Mouse (Mus musculus): ENCODE data around the gene Luc7l3. TPM values are rescaled to one million over a fixed set of nuclear protein-coding genes. Genes with fewer than 3 reads are reported as not detected.

Gene Luc7l3
- polyA plus RNA-seq, 1 experiment from 2014 or later, result 96.3 TPM

DNA sequence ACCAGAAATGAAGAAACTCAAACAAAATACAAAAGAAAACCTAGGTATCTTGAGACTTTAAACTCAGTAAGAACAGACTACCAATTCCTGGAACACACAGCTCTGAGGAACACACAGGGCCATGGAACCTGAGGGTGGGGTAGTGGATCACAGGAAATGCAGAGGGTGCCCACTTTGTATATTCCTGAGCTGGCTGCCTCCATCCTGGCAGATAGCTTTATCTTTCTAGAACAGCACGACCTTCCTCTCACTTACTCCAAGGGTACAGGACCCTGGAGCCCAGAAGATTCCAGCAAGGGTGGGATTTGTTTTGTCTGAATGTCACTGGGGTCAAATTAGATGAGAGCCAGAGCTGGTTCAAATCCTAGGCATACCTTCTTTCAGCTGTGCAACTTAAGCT, 28.5 kb upstream of the Luc7l3 start:
- ChIA-PET CTCF (interaction anchor here (0.8 to 2.8 kb wide), 6 partner anchors 9 to 145 kb away, joined by 3 to 11 read pairs (median 6); no protein-coding TSS in a partner anchor), POLR2A (interaction anchor here (0.7 kb wide), 1 partner anchor 39 kb away, joined by 8 read pairs; no protein-coding TSS in a partner anchor)
- TF ChIP-seq CTCF (IDR thresholded peaks at IDR 0.05), result no peak

GRCm38 (mm10) chr11:94349839-94350238, 28.1 kb upstream of the Luc7l3 start:
- ChIA-PET POLR2A (no interaction called here), CTCF (interaction anchor here (0.8 to 2.8 kb wide), 6 partner anchors 10 to 146 kb away, joined by 3 to 11 read pairs (median 6); no protein-coding TSS in a partner anchor)
- no peak for DNase-seq (ENCODE audit: low read depth, low spot score)
- in situ Hi-C loops (cut with MboI; ENCODE audit: low pct_unique_long_range_greater_than_20kb), result no loop called here
- no peaks in the 10 kb centered on the region for H3K27me3 ChIP-seq
- TF ChIP-seq CTCF (IDR thresholded peaks at IDR 0.05), result no peak
- ATAC-seq, result no peak

More for the DNA sequence above, 28.5 kb upstream of the Luc7l3 start:
- H3K27me3 ChIP-seq, result no peaks in the 10 kb centered on the region
- ATAC-seq (no peak), DNase-seq (ENCODE audit: low read depth, low spot score) (no peak)
- in situ Hi-C loops (cut with MboI; ENCODE audit: low pct_unique_long_range_greater_than_20kb), result no loop called here

DNA sequence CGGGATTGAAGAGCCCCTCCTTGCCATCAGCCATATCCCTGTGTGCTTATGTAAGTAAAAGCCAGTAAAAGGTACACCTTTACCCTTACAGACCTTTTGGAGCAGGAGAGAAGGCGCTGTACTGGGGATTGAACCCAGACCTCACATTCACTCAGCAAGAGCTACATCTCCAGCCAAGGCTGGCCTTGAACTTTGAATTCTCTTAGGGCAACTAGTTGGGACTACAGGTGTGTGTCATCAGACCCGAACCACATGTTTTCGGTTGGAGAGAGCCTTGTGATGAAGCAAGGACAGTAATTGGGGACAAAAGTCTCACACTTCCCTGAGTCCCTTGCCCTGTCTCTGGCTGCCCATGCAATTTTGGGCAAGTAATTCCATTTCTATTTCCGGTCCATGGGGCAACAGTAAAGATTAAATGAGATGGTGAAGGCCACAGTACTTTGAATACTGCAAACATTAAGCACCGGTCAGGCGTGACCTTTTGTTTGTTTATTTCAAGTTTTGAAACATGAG, 25.3 kb upstream of the Luc7l3 start:
- TF ChIP-seq CTCF (IDR thresholded peaks at IDR 0.05), result no peak
- CTCF ChIA-PET, result interaction anchor here (1.2 to 2.4 kb wide), 4 partner anchors 17 to 139 kb away, joined by 3 to 9 read pairs (median 4); partner anchors contain the start of gene Spata20
- in situ Hi-C loops (cut with MboI; ENCODE audit: low pct_unique_long_range_greater_than_20kb), result no loop called here
- DNase-seq (ENCODE audit: low read depth, low spot score), result no peak
- no peak for ATAC-seq
- no peaks in the 10 kb centered on the region for H3K27me3 ChIP-seq
- POLR2A ChIA-PET, result interaction anchor here (0.6 kb wide), 1 partner anchor 58 kb away, joined by 3 read pairs; no protein-coding TSS in a partner anchor

- ATAC-seq (peak; percentile 51), DNase-seq (ENCODE audit: low read depth, low spot score) (peak; percentile 81)
- CTCF ChIA-PET, result interaction anchor here (1.2 to 2.4 kb wide), 4 partner anchors 17 to 139 kb away, joined by 3 to 9 read pairs (median 4); partner anchors contain the start of gene Spata20
- in situ Hi-C loops (cut with MboI; ENCODE audit: low pct_unique_long_range_greater_than_20kb), result no loop called here
- POLR2A ChIA-PET, result interaction anchor here (0.6 kb wide), 2 partner anchors 17 to 58 kb away, joined by 3 read pairs; no protein-coding TSS in a partner anchor
- H3K27me3 ChIP-seq, result no peaks in the 10 kb centered on the region
- TF ChIP-seq CTCF (IDR thresholded peaks at IDR 0.05), result no peak
Measured at GRCm38 (mm10) chr11:94346611-94347010, 24.8 kb upstream of the Luc7l3 start.

DNA sequence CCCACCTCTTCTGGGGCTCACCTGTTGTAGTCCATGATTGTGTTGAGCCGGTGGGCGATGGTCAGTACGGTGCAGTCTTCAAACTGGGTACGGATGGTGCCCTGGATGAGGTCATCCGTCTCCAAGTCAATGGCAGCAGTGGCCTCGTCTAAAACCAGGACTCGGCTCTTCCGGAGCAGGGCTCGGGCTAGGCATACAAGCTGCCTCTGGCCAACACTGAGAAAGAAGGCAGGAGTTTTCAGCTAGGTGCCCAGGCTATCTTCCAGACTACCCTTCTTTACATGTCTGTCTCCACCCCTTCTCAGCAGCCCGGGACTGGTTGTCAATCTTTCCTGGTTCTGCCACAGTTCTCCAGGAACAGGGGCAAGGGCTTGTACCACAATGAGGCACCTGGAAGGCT, 24.1 kb upstream of the Luc7l3 start:
- DNase-seq (ENCODE audit: low read depth, low spot score) (no peak), ATAC-seq (no peak)
- no peak for TF ChIP-seq CTCF (IDR thresholded peaks at IDR 0.05)
- H3K27me3 ChIP-seq, result no peaks in the 10 kb centered on the region
- in situ Hi-C loops (cut with MboI; ENCODE audit: low pct_unique_long_range_greater_than_20kb), result no loop called here
- ChIA-PET POLR2A (interaction anchor here (0.6 kb wide), 1 partner anchor 17 kb away, joined by 3 read pairs; no protein-coding TSS in a partner anchor), CTCF (interaction anchor here (0.7 to 2.4 kb wide), 5 partner anchors 16 to 292 kb away, joined by 3 to 9 read pairs (median 3); partner anchors contain the start of gene Spata20)

DNA sequence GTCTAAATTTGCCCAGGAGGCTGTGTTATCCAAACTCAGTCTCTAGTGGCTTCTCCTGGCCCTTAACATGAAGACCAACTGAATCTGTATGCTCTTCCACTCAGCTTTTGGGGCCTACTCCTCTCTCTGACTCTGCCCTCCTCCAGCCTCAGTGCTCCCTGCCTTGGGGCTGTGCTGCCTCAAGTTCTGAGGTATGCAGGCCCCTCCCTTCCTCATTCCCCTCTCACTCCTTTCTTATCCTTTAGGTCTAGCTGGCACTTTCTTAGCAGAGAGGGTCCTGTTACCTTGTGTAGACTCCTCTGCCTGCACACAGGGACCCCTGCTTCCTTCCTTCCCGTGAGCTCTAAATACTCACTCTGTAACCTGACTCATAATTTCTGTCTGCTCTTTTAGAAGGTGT, 22.7 kb upstream of the Luc7l3 start:
- ChIA-PET CTCF (interaction anchor here (0.7 to 1.2 kb wide), 3 partner anchors 60 to 142 kb away, joined by 3 to 4 read pairs (median 3); partner anchors contain the start of gene Spata20), POLR2A (interaction anchor here (1.3 kb wide), 1 partner anchor 61 kb away, joined by 3 read pairs; no protein-coding TSS in a partner anchor)
- in situ Hi-C loops (cut with MboI; ENCODE audit: low pct_unique_long_range_greater_than_20kb), result no loop called here
- no peaks in the 10 kb centered on the region for H3K27me3 ChIP-seq
- no peak for TF ChIP-seq CTCF (IDR thresholded peaks at IDR 0.05)
- ATAC-seq (no peak), DNase-seq (ENCODE audit: low read depth, low spot score) (no peak)

GRCm38 (mm10) chr11:94343955-94344358, 22.2 kb upstream of the Luc7l3 start:
- no peak for TF ChIP-seq CTCF (IDR thresholded peaks at IDR 0.05)
- in situ Hi-C loops (cut with MboI; ENCODE audit: low pct_unique_long_range_greater_than_20kb), result no loop called here
- ATAC-seq (no peak), DNase-seq (ENCODE audit: low read depth, low spot score) (no peak)
- POLR2A ChIA-PET, result interaction anchor here (0.7 to 1.4 kb wide), 4 partner anchors 62 to 152 kb away, joined by 3 to 4 read pairs (median 3); no protein-coding TSS in a partner anchor
- H3K27me3 ChIP-seq, result no peaks in the 10 kb centered on the region
- CTCF ChIA-PET, result interaction anchor here (0.7 to 1.2 kb wide), 4 partner anchors 60 to 144 kb away, joined by 3 to 4 read pairs (median 3); partner anchors contain the start of gene Spata20

GRCm38 (mm10) chr11:94342114-94342905, 20.5 kb upstream of the Luc7l3 start:
- TF ChIP-seq CTCF (IDR thresholded peaks at IDR 0.05), result no peak
- ATAC-seq, result no peak
- H3K27me3 ChIP-seq, result no peaks in the 10 kb centered on the region
- in situ Hi-C loops (cut with MboI; ENCODE audit: low pct_unique_long_range_greater_than_20kb), result no loop called here
- no peak for DNase-seq (ENCODE audit: low read depth, low spot score)
- POLR2A ChIA-PET, result interaction anchor here (0.6 to 1.4 kb wide), 2 partner anchors 62 to 130 kb away, joined by 3 to 4 read pairs; no protein-coding TSS in a partner anchor
- CTCF ChIA-PET, result interaction anchor here (0.9 to 1.1 kb wide), 2 partner anchors 12 to 56 kb away, joined by 3 read pairs; no protein-coding TSS in a partner anchor

DNA sequence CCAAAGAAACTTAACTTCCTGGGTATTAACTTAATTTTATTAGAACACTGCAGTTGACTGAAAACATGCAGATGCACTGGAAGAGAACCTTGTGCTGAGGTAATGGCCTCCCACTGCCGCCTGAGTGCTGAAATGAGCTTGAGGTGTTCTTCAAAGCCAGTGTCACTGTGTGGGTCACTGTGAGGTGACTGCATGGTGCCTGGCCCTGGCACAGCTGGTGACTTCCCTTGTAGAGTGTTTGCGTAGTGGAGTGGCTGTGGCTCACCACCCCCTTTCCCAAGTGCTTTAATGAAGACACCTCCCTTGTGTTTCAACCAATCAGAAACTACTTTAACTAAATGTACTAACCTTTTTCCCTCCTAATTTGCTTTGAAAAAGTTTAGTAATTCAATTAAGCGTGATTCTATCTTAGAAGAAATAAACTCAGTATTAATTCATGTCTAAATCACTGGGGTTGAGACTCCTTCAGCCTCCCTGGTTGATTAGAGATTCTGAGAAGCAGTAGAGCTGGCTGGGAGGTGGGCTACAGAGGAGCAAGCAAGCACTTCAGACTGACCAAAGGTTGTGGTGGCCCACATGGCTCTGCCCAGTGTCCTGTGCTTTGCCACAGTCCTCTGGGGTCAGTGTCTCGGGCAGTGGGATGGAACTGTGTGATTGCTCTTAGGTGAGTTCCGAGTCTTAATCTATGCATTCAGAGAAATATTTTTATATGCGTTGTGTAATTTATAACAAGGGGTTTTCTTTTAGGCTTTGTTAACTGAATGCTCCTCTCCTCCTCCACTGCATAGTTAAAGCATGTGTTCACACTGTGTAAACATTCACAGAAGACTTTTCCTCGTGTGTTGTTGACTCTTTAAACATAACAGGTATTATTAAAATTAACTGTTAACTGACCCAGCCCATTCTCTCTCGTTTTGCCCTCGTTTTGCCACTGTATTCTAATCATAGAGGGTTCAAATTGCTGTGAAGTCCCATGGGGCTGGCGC, 19.5 kb upstream of the Luc7l3 start:
- no peak for DNase-seq (ENCODE audit: low read depth, low spot score)
- ATAC-seq, result no peak
- ChIA-PET POLR2A (interaction anchor here (0.6 to 1.1 kb wide), 4 partner anchors 14 to 132 kb away, joined by 3 to 4 read pairs (median 4); partner anchors contain the start of gene Cacna1g), CTCF (interaction anchor here (0.6 to 4.1 kb wide), 7 partner anchors 10 to 145 kb away, joined by 3 to 47 read pairs (median 7); partner anchors contain the start of gene Spata20)
- in situ Hi-C loops (cut with MboI; ENCODE audit: low pct_unique_long_range_greater_than_20kb), result no loop called here
- TF ChIP-seq CTCF (IDR thresholded peaks at IDR 0.05), result no peak
- H3K27me3 ChIP-seq, result no peaks in the 10 kb centered on the region
